Mouse (Mus musculus): ENCODE data around the gene Olfr976. TPM values are rescaled to one million over a fixed set of nuclear protein-coding genes. Genes with fewer than 3 reads are reported as not detected.

Olfr976 gene
- polyA plus RNA-seq, 1 experiment from 2014 or later = not detected

GRCm38 (mm10) chr9:39909939-39910338, 51.0 kb downstream of the Olfr976 start:
- Histone ChIP-seq H3K4me2 (ENCODE audit: low read length) (no peak overlapping the region), H3K9me3 (ENCODE audit: control insufficient read depth, low read length) (no peaks in the 10 kb centered on the region), H3K27me3 (replicated peaks; ENCODE audit: control insufficient read depth, insufficient read depth, low read length) (no peaks in the 10 kb centered on the region), H3K4me1 (replicated peaks; ENCODE audit: control insufficient read depth, insufficient read depth, low read length) (no peaks in the 10 kb centered on the region), H3K27ac (ENCODE audit: low read length) (no peak overlapping the region), H3K36me3 (ENCODE audit: control insufficient read depth, insufficient read depth) (no peaks in the 10 kb centered on the region), H3K9ac (replicated peaks; ENCODE audit: low read depth, low read length) (no peak overlapping the region), H3K4me3 (replicated peaks; ENCODE audit: low read length) (no peak overlapping the region)
- ATAC-seq = no peak
- 93% methylated on average over 3 of the region's 3 CpGs for WGBS

- H3K4me2 ChIP-seq (ENCODE audit: low read length) = no peak within 1 kb of the TSS
- H3K27me3 ChIP-seq (replicated peaks; ENCODE audit: control insufficient read depth, insufficient read depth, low read length) = no peaks in the 10 kb centered on the region
- H3K27ac ChIP-seq (ENCODE audit: low read length) = no peak within 1 kb of the TSS
- ATAC-seq = no peak
- H3K9ac ChIP-seq (replicated peaks; ENCODE audit: low read depth, low read length) = no peak within 1 kb of the TSS
- H3K9me3 ChIP-seq (ENCODE audit: control insufficient read depth, low read length) = no peaks in the 10 kb centered on the region
- H3K4me1 ChIP-seq (replicated peaks; ENCODE audit: control insufficient read depth, insufficient read depth, low read length) = no peaks in the 10 kb centered on the region
- WGBS = 77% methylated on average over 2 of the region's 2 CpGs
- no peaks in the 10 kb centered on the region for H3K36me3 ChIP-seq (ENCODE audit: control insufficient read depth, insufficient read depth)
- no peak within 1 kb of the TSS for H3K4me3 ChIP-seq (replicated peaks; ENCODE audit: low read length)
Measured at GRCm38 (mm10) chr9:39907036-39907435, 53.9 kb downstream of the Olfr976 start, which contains the start of gene Olfr229. Gene Olfr229, plus strand, starts transcription at chr9:39907336.

GRCm38 (mm10) chr9:39905106-39905505, 55.8 kb downstream of the Olfr976 start:
- Histone ChIP-seq H3K9ac (replicated peaks; ENCODE audit: low read depth, low read length) (no peak overlapping the region), H3K36me3 (ENCODE audit: control insufficient read depth, insufficient read depth) (no peaks in the 10 kb centered on the region), H3K4me3 (replicated peaks; ENCODE audit: low read length) (no peak overlapping the region), H3K4me1 (replicated peaks; ENCODE audit: control insufficient read depth, insufficient read depth, low read length) (no peaks in the 10 kb centered on the region), H3K4me2 (ENCODE audit: low read length) (no peak overlapping the region), H3K9me3 (ENCODE audit: control insufficient read depth, low read length) (no peaks in the 10 kb centered on the region), H3K27ac (ENCODE audit: low read length) (no peak overlapping the region), H3K27me3 (replicated peaks; ENCODE audit: control insufficient read depth, insufficient read depth, low read length) (no peaks in the 10 kb centered on the region)
- ATAC-seq = no peak
- 83% methylated on average over 6 of the region's 6 CpGs for WGBS

Other genes with a start within 250 kb of the Olfr976 start
- not detected in 2 replicates for gene Olfr965, start 249.8 kb downstream of the Olfr976 start, polyA plus RNA-seq (2015; fragmentation: Nextera tagmentation; extraction: Ambion mirVana)
- gene Olfr150, start 230.2 kb downstream of the Olfr976 start, polyA plus RNA-seq (2015; fragmentation: Nextera tagmentation; extraction: Ambion mirVana) = not detected in 2 replicates
- gene Olfr967, start 214.9 kb downstream of the Olfr976 start, polyA plus RNA-seq (2015; fragmentation: Nextera tagmentation; extraction: Ambion mirVana) = not detected in 2 replicates
- gene Olfr968, start 177.9 kb downstream of the Olfr976 start, polyA plus RNA-seq (2015; fragmentation: Nextera tagmentation; extraction: Ambion mirVana) = not detected in 2 replicates
- gene Olfr969, start 170.2 kb downstream of the Olfr976 start, polyA plus RNA-seq (2015; fragmentation: Nextera tagmentation; extraction: Ambion mirVana) = not detected in 2 replicates
- gene Olfr970, start 152.3 kb downstream of the Olfr976 start, polyA plus RNA-seq (2015; fragmentation: Nextera tagmentation; extraction: Ambion mirVana) = not detected in 2 replicates
- gene Olfr971, start 124.3 kb downstream of the Olfr976 start, polyA plus RNA-seq (2015; fragmentation: Nextera tagmentation; extraction: Ambion mirVana) = not detected in 2 replicates
- not detected in 2 replicates for gene Olfr972, start 94.7 kb downstream of the Olfr976 start, polyA plus RNA-seq (2015; fragmentation: Nextera tagmentation; extraction: Ambion mirVana)
- not detected in 2 replicates for gene Olfr229, start 53.8 kb downstream of the Olfr976 start, polyA plus RNA-seq (2015; fragmentation: Nextera tagmentation; extraction: Ambion mirVana)
- gene Olfr974, start 23.6 kb downstream of the Olfr976 start, polyA plus RNA-seq (2015; fragmentation: Nextera tagmentation; extraction: Ambion mirVana) = not detected in 2 replicates
- not detected in 2 replicates for gene Olfr975, start 9.1 kb downstream of the Olfr976 start, polyA plus RNA-seq (2015; fragmentation: Nextera tagmentation; extraction: Ambion mirVana)
- gene Olfr978, start 31.0 kb upstream of the Olfr976 start, polyA plus RNA-seq (2015; fragmentation: Nextera tagmentation; extraction: Ambion mirVana) = not detected in 2 replicates
- not detected in 2 replicates for gene Olfr979, start 42.3 kb upstream of the Olfr976 start, polyA plus RNA-seq (2015; fragmentation: Nextera tagmentation; extraction: Ambion mirVana)
- gene Olfr980, start 48.4 kb upstream of the Olfr976 start, polyA plus RNA-seq (2015; fragmentation: Nextera tagmentation; extraction: Ambion mirVana) = not detected in 2 replicates
- gene Olfr981, start 60.3 kb upstream of the Olfr976 start, polyA plus RNA-seq (2015; fragmentation: Nextera tagmentation; extraction: Ambion mirVana) = not detected in 2 replicates
- not detected in 2 replicates for gene Olfr982, start 112.7 kb upstream of the Olfr976 start, polyA plus RNA-seq (2015; fragmentation: Nextera tagmentation; extraction: Ambion mirVana)
- not detected in 2 replicates for gene Olfr983, start 132.5 kb upstream of the Olfr976 start, polyA plus RNA-seq (2015; fragmentation: Nextera tagmentation; extraction: Ambion mirVana)
- not detected in 2 replicates for gene Olfr984, start 153.1 kb upstream of the Olfr976 start, polyA plus RNA-seq (2015; fragmentation: Nextera tagmentation; extraction: Ambion mirVana)
- not detected in 2 replicates for gene Olfr985, start 169.1 kb upstream of the Olfr976 start, polyA plus RNA-seq (2015; fragmentation: Nextera tagmentation; extraction: Ambion mirVana)
- gene Tmem225, start 187.0 kb upstream of the Olfr976 start, polyA plus RNA-seq (2015; fragmentation: Nextera tagmentation; extraction: Ambion mirVana) = not detected in 2 replicates
- not detected in 2 replicates for gene Olfr986, start 219.8 kb upstream of the Olfr976 start, polyA plus RNA-seq (2015; fragmentation: Nextera tagmentation; extraction: Ambion mirVana)
- gene Zfp202, start 231.2 kb upstream of the Olfr976 start, polyA plus RNA-seq (2015; fragmentation: Nextera tagmentation; extraction: Ambion mirVana) = 11.0 and 12.0 TPM in 2 replicates

All from forebrain, embryonic 16.5 days (tissue).